Mouse (Mus musculus) cortical plate, adult 2 months (tissue): ENCODE measurements around the gene Ankrd53.

Experiments
- CTCF ChIP-seq: fragments of 200-500 bp; IDR thresholded peaks from 2 replicates; pipeline ENCODE4 v1.5.1; 2011; ENCODE audit warnings: mild to moderate bottlenecking, control low read depth, low read length; ENCODE audit not compliant: insufficient read depth; ENCODE audit errors: extremely low read depth
- POLR2A ChIP-seq: fragments of 200-500 bp; IDR thresholded peaks from 2 replicates; pipeline ENCODE4 v1.6.1; 2011; ENCODE audit warnings: mild to moderate bottlenecking, low read length, control low read depth; ENCODE audit not compliant: insufficient read depth; ENCODE audit errors: extremely low read depth

- TF ChIP-seq POLR2A, result no peak
- TF ChIP-seq CTCF, result no peak
Measured at GRCm38 (mm10) chr6:83715461-83716196, 46.8 kb upstream of the Ankrd53 start.
